Mouse (Mus musculus): Measurements from ENCODE around the gene Otulin. TPM values are rescaled to one million over a fixed set of nuclear protein-coding genes. Genes with fewer than 3 reads are reported as not detected.

Gene Otulin
- polyA plus RNA-seq, 1 experiment from 2014 or later, result 28.7 TPM

DNA sequence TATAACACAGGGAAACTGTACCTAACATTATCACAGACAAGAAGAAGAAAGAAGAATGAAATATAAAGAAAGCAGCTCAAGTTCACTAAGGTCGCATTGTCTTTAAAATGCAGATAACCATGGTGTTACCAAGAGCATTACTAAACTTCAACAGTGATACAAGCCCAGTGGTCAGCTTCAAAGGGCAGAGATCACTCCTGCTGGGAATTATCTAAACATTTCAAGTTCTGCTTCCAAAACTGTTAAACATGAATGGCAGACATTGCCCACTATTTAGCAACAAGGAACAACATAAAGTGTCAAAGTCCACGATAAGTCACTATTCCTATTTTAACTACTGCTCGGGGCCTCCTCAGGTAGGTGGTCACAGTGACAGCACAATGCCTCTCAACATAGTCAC lies 25.9 kb downstream of the Otulin start:
- H3K27ac ChIP-seq, result no peak overlapping the region
- WGBS, result 90% methylated on average over 3 of the region's 3 CpGs
- peaks cover 62% of the 10 kb centered on the region for H3K36me3 ChIP-seq
- H3K4me3 ChIP-seq, result no peak overlapping the region
- H3K27me3 ChIP-seq, result no peaks in the 10 kb centered on the region
- H3K4me2 ChIP-seq (replicated peaks), result no peak overlapping the region
- peaks cover 11% of the 10 kb centered on the region for H3K4me1 ChIP-seq
- H3K9me3 ChIP-seq, result no peaks in the 10 kb centered on the region
- no peak for ATAC-seq (ENCODE audit: low FRiP score, low read depth)
- no peak overlapping the region for H3K9ac ChIP-seq

DNA sequence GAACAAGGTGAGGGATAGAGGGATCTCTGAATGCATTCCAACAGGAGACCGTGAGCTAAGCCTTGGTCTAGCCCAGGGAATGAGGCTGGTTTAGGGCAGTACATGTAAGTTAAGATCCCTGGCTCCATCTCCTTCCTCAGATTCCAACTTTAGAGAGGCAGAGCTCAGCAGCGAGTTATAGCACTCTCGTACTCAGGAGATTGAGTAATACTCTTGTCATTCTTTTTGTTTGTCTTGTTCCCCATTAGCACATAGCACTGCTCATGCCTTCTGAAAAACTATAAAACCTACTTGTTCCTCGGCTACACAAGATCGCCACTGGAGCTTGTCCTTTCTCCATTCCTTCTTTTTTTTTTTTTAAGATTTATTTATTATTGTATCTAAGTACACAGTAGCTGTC lies 30.0 kb downstream of the Otulin start:
- Histone ChIP-seq H3K4me1 (peaks cover 26% of the 10 kb centered on the region), H3K36me3 (peaks cover 46% of the 10 kb centered on the region), H3K27ac (no peak overlapping the region), H3K9ac (no peak overlapping the region), H3K9me3 (no peaks in the 10 kb centered on the region), H3K4me2 (replicated peaks) (no peak overlapping the region), H3K27me3 (no peaks in the 10 kb centered on the region), H3K4me3 (no peak overlapping the region)
- no peak for ATAC-seq (ENCODE audit: low FRiP score, low read depth)
- 93% methylated on average over 5 of the region's 5 CpGs for WGBS

DNA sequence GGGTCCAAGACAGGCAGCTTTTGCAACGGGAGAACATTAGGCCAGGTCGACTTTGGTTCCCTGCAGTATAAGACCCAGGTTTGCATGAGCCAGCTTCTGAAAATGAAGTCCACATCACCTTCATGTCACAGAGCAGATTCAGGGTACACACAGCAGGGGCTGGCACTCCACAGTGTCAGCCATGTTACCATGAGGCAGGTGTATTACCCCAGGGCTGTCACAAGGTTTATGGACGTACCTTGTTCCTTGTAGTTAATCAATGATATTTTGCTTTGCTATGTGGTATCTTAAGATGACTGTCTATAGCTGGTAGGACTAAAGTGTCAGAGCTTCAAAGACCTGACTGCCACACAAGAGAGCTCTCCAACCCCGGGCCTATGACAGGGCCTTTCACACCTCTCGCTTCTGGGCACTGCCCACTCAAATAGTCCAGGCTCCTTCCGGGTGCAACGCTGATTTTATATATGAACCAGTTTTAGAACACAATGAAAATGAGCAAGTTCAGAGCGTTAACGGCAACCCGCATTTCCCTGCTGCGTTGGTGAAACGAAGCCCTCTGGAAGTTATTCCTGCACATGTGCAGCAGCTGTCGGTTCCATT lies 31.6 kb downstream of the Otulin start:
- Histone ChIP-seq H3K4me1 (peaks cover 33% of the 10 kb centered on the region), H3K9ac (no peak overlapping the region), H3K4me2 (replicated peaks) (no peak overlapping the region), H3K36me3 (peaks cover 36% of the 10 kb centered on the region), H3K27ac (no peak overlapping the region), H3K27me3 (no peaks in the 10 kb centered on the region), H3K9me3 (no peaks in the 10 kb centered on the region), H3K4me3 (no peak overlapping the region)
- WGBS, result 62% methylated on average over 13 of the region's 13 CpGs
- ATAC-seq (ENCODE audit: low FRiP score, low read depth), result no peak

GRCm38 (mm10) chr15:27597516-27597915 lies 33.0 kb downstream of the Otulin start:
- Histone ChIP-seq H3K9ac (no peak overlapping the region), H3K27me3 (no peaks in the 10 kb centered on the region), H3K36me3 (peaks cover 38% of the 10 kb centered on the region), H3K27ac (no peak overlapping the region), H3K4me1 (peaks cover 33% of the 10 kb centered on the region), H3K4me2 (replicated peaks) (no peak overlapping the region), H3K9me3 (no peaks in the 10 kb centered on the region), H3K4me3 (no peak overlapping the region)
- no peak for ATAC-seq (ENCODE audit: low FRiP score, low read depth)
- 88% methylated on average over 4 of the region's 4 CpGs for WGBS

DNA sequence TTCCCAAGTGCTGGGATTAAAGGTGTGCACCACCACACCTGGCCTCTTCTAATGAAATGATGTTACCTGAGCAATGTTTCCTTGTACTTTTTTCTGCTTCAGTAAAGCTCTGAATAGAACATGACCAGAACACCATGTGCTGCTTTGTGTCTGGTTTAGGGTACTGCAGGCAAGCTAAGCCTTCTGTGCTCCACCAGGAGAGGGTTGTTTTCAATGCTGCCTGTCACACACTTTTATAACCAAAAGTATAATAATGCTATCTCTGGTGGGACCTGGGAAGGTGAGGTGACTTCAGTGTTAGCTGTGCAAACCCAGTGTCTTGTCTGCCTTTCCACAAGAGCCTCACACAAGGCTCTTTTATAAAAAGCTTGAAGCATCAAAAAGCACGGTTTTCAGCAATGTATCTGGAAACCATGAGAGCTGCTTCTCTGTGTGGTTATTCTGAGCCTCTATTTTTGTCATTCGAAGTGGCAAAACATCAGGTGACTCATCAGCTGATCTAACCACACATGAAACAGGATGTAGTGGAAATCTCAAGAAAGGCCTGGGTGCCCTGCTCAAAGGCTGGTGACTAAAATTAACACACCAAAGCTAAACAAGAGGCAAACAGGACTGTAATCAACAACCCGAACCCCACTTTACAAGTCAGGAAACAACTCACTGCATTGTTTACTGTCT lies 33.9 kb downstream of the Otulin start:
- WGBS, result 70% methylated on average over 3 of the region's 3 CpGs
- peaks cover 45% of the 10 kb centered on the region for H3K36me3 ChIP-seq

DNA sequence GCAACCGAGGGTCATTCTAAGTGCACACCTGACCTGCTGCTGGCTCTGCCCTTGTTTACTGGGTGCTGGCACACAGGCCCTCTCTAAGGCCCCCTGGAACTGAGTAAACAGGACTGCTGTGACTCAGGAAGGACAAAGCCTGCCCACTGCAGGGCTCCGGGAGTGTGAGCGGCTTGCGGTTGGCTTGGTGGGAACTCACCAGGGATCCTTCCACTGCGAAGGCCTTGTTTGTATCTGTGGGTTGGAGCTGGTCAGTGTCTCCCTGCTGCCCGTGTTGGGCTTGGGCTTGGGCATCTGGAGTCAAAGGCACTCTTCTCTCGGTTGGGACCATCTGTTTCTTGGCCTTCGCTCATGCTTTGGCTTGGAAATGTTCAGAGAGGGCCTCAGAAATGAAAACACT lies 34.9 kb downstream of the Otulin start:
- no peak for ATAC-seq (ENCODE audit: low FRiP score, low read depth)
- 54% methylated on average over 8 of the region's 8 CpGs for WGBS

More for the DNA sequence above, 33.9 kb downstream of the Otulin start:
- Histone ChIP-seq H3K4me1 (peaks cover 33% of the 10 kb centered on the region), H3K27ac (0 out of 2 replicates have a peak overlapping the region, but pooled peaks have one; percentile 83), H3K4me2 (replicated peaks) (no peak overlapping the region), H3K27me3 (no peaks in the 10 kb centered on the region), H3K4me3 (no peak overlapping the region), H3K9ac (no peak overlapping the region), H3K9me3 (no peaks in the 10 kb centered on the region)
- no peak for ATAC-seq (ENCODE audit: low FRiP score, low read depth)

GRCm38 (mm10) chr15:27594973-27595372 lies 35.5 kb downstream of the Otulin start:
- Histone ChIP-seq H3K9ac (no peak overlapping the region), H3K9me3 (no peaks in the 10 kb centered on the region), H3K27me3 (no peaks in the 10 kb centered on the region), H3K4me3 (no peak overlapping the region), H3K36me3 (peaks cover 50% of the 10 kb centered on the region), H3K27ac (peak overlapping the region; percentile 83; the same call in 1 of the 2 replicates), H3K4me2 (replicated peaks) (no peak overlapping the region), H3K4me1 (peaks cover 33% of the 10 kb centered on the region)
- ATAC-seq (ENCODE audit: low FRiP score, low read depth), result peak; percentile 80
- WGBS, result 39% methylated on average over 4 of the region's 4 CpGs

More for the DNA sequence above, 34.9 kb downstream of the Otulin start:
- peaks cover 50% of the 10 kb centered on the region for H3K36me3 ChIP-seq
- no peak overlapping the region for H3K4me2 ChIP-seq (replicated peaks)
- no peaks in the 10 kb centered on the region for H3K27me3 ChIP-seq
- H3K27ac ChIP-seq, result peak overlapping the region; percentile 83
- H3K9me3 ChIP-seq, result no peaks in the 10 kb centered on the region
- 0 out of 2 replicates have a peak overlapping the region, but pooled peaks have one; percentile 13 for H3K9ac ChIP-seq
- peaks cover 33% of the 10 kb centered on the region for H3K4me1 ChIP-seq
- H3K4me3 ChIP-seq, result no peak overlapping the region

- peaks cover 49% of the 10 kb centered on the region for H3K36me3 ChIP-seq
- H3K4me1 ChIP-seq, result peaks cover 28% of the 10 kb centered on the region
- WGBS, result 83% methylated on average over 13 of the region's 13 CpGs
- H3K27ac ChIP-seq, result no peak overlapping the region
- H3K4me3 ChIP-seq, result no peak overlapping the region
- no peak overlapping the region for H3K9ac ChIP-seq
- H3K4me2 ChIP-seq (replicated peaks), result no peak overlapping the region
- no peak for ATAC-seq (ENCODE audit: low FRiP score, low read depth)
- no peaks in the 10 kb centered on the region for H3K27me3 ChIP-seq
- H3K9me3 ChIP-seq, result no peaks in the 10 kb centered on the region
Measured at GRCm38 (mm10) chr15:27593717-27594116, 36.8 kb downstream of the Otulin start.

DNA sequence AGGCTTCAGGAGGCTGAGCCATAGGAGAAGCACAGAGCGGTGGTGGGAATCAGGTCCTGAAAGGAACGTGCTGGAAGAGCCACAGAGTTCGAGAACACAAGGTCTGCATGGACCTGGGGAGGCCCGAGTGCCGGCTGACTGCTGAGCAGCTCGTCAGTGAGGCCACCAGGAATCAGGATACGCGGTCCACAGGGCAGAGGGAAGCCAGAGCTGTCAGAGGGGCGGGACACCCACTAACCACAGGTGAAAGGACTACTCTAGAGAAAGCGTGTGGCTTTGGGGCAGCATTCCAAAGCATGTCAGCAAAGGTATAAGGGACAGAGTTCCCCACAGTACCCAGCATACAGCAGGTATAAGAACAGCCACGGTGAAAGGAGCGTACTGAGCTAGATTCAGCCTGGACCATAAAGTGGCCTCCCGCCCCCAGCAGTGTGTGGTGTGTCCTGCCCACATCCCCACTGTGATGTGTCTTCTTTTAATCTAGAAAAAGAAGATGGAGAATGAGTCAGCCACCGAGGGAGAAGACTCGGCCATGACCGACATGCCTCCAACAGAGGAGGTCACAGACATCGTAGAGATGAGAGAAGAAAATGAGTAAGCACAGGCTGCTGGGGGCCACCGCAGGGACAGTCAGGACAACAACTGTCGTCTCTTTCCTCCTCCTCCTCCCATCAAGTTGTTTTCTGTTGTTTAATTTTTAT lies 37.7 kb downstream of the Otulin start:
- H3K36me3 ChIP-seq, result peaks cover 48% of the 10 kb centered on the region
- 89% methylated on average over 19 of the region's 19 CpGs for WGBS
- H3K27me3 ChIP-seq, result no peaks in the 10 kb centered on the region
- ATAC-seq (ENCODE audit: low FRiP score, low read depth), result no peak
- no peak overlapping the region for H3K4me3 ChIP-seq
- no peak overlapping the region for H3K4me2 ChIP-seq (replicated peaks)
- H3K4me1 ChIP-seq, result peaks cover 21% of the 10 kb centered on the region
- H3K9me3 ChIP-seq, result no peaks in the 10 kb centered on the region
- H3K9ac ChIP-seq, result no peak overlapping the region
- H3K27ac ChIP-seq, result no peak overlapping the region

- H3K4me3 ChIP-seq, result no peak overlapping the region
- H3K27ac ChIP-seq, result no peak overlapping the region
- H3K4me2 ChIP-seq (replicated peaks), result no peak overlapping the region
- H3K9ac ChIP-seq, result no peak overlapping the region
- H3K36me3 ChIP-seq, result peaks cover 48% of the 10 kb centered on the region
- H3K9me3 ChIP-seq, result no peaks in the 10 kb centered on the region
- WGBS, result 96% methylated on average over 9 of the region's 9 CpGs
- no peak for ATAC-seq (ENCODE audit: low FRiP score, low read depth)
- H3K27me3 ChIP-seq, result no peaks in the 10 kb centered on the region
- peaks cover 10% of the 10 kb centered on the region for H3K4me1 ChIP-seq
Measured at GRCm38 (mm10) chr15:27590812-27591211, 39.7 kb downstream of the Otulin start.

- H3K27me3 ChIP-seq, result no peaks in the 10 kb centered on the region
- no peak overlapping the region for H3K27ac ChIP-seq
- no peak for ATAC-seq (ENCODE audit: low FRiP score, low read depth)
- no peaks in the 10 kb centered on the region for H3K9me3 ChIP-seq
- H3K4me1 ChIP-seq, result no peaks in the 10 kb centered on the region
- peaks cover 42% of the 10 kb centered on the region for H3K36me3 ChIP-seq
- no peak overlapping the region for H3K9ac ChIP-seq
- 82% methylated on average over 14 of the region's 14 CpGs for WGBS
- no peak overlapping the region for H3K4me2 ChIP-seq (replicated peaks)
- no peak overlapping the region for H3K4me3 ChIP-seq
Measured at GRCm38 (mm10) chr15:27588087-27588826, 42.2 kb downstream of the Otulin start.

DNA sequence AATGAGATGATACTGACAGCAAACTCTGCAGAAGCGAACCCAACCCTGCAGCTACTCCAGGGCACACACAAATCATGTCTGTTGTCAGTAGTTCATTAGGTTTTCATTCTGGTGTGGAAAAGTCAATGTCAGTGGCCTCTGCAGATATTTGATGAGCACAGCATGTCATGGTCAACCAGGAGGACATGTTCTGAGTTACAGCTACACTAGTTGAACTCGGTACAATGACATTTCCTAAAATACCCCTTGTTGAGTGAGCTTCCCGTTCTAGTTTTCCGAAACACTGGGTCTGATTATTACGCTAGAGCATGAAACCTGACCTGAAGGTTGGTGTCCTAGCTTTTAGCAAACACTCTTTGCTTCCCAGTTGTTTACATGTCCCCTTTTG lies 44.4 kb downstream of the Otulin start:
- H3K4me1 ChIP-seq, result no peaks in the 10 kb centered on the region
- 90% methylated on average over 5 of the region's 5 CpGs for WGBS

More for the DNA sequence above, 44.4 kb downstream of the Otulin start:
- no peak overlapping the region for H3K9ac ChIP-seq
- ATAC-seq (ENCODE audit: low FRiP score, low read depth), result no peak
- H3K27me3 ChIP-seq, result no peaks in the 10 kb centered on the region
- H3K36me3 ChIP-seq, result peaks cover 31% of the 10 kb centered on the region
- no peaks in the 10 kb centered on the region for H3K9me3 ChIP-seq
- no peak overlapping the region for H3K4me2 ChIP-seq (replicated peaks)
- H3K4me3 ChIP-seq, result no peak overlapping the region
- no peak overlapping the region for H3K27ac ChIP-seq

All from limb, embryonic 13.5 days (tissue).